Mouse (Mus musculus): ENCODE measurements around the gene Mthfsd. TPM values are rescaled to one million over a fixed set of nuclear protein-coding genes. Genes with fewer than 3 reads are reported as not detected.

Mthfsd gene
- polyA plus RNA-seq, 1 experiment from 2014 or later = 32.1 TPM

- Histone ChIP-seq H3K4me2 (ENCODE audit: low read depth, low read length) (no peak overlapping the region), H3K36me3 (ENCODE audit: control insufficient read depth, insufficient read depth) (no peaks in the 10 kb centered on the region), H3K27me3 (ENCODE audit: control insufficient read depth, insufficient read depth, low read length) (peaks cover 95% of the 10 kb centered on the region), H3K27ac (ENCODE audit: low read length) (no peak overlapping the region), H3K9me3 (replicated peaks; ENCODE audit: control insufficient read depth, low read length) (no peaks in the 10 kb centered on the region), H3K4me3 (ENCODE audit: low read length) (no peak overlapping the region; the same call in 1 of the 2 replicates), H3K9ac (ENCODE audit: low read length) (no peak overlapping the region), H3K4me1 (ENCODE audit: control insufficient read depth, insufficient read depth, low read length) (peaks cover 9% of the 10 kb centered on the region)
- 5% methylated on average over 7 of the region's 7 CpGs for WGBS
- no peak for ATAC-seq (replicated peaks; ENCODE audit: extremely low read depth, insufficient read depth, low FRiP score)
These were observed 26.8 kb downstream of the Mthfsd start for GRCm38 (mm10) chr8:121081398-121081797.

GRCm38 (mm10) chr8:121080361-121081090 lies 27.7 kb downstream of the Mthfsd start:
- no peak for ATAC-seq (replicated peaks; ENCODE audit: extremely low read depth, insufficient read depth, low FRiP score)
- peaks cover 94% of the 10 kb centered on the region for H3K27me3 ChIP-seq (ENCODE audit: control insufficient read depth, insufficient read depth, low read length)
- no peak overlapping the region for H3K27ac ChIP-seq (ENCODE audit: low read length)
- H3K4me3 ChIP-seq (ENCODE audit: low read length) = no peak overlapping the region
- H3K36me3 ChIP-seq (ENCODE audit: control insufficient read depth, insufficient read depth) = no peaks in the 10 kb centered on the region
- peak overlapping the region; percentile 2; the same call in 1 of the 2 replicates for H3K4me2 ChIP-seq (ENCODE audit: low read depth, low read length)
- H3K9ac ChIP-seq (ENCODE audit: low read length) = no peak overlapping the region
- H3K4me1 ChIP-seq (ENCODE audit: control insufficient read depth, insufficient read depth, low read length) = peaks cover 9% of the 10 kb centered on the region
- under 1% methylated on average over 49 of the region's 49 CpGs for WGBS
- H3K9me3 ChIP-seq (replicated peaks; ENCODE audit: control insufficient read depth, low read length) = no peaks in the 10 kb centered on the region

GRCm38 (mm10) chr8:121079944-121080343 lies 28.2 kb downstream of the Mthfsd start:
- Histone ChIP-seq H3K27me3 (ENCODE audit: control insufficient read depth, insufficient read depth, low read length) (peaks cover 94% of the 10 kb centered on the region), H3K36me3 (ENCODE audit: control insufficient read depth, insufficient read depth) (no peaks in the 10 kb centered on the region), H3K27ac (ENCODE audit: low read length) (no peak overlapping the region), H3K4me1 (ENCODE audit: control insufficient read depth, insufficient read depth, low read length) (peaks cover 9% of the 10 kb centered on the region), H3K9ac (ENCODE audit: low read length) (no peak overlapping the region), H3K4me3 (ENCODE audit: low read length) (no peak overlapping the region), H3K4me2 (ENCODE audit: low read depth, low read length) (no peak overlapping the region), H3K9me3 (replicated peaks; ENCODE audit: control insufficient read depth, low read length) (no peaks in the 10 kb centered on the region)
- 6% methylated on average over 12 of the region's 12 CpGs for WGBS
- no peak for ATAC-seq (replicated peaks; ENCODE audit: extremely low read depth, insufficient read depth, low FRiP score)

GRCm38 (mm10) chr8:121079201-121079600 lies 29.0 kb downstream of the Mthfsd start:
- H3K27ac ChIP-seq (ENCODE audit: low read length) = no peak overlapping the region
- peaks cover 95% of the 10 kb centered on the region for H3K27me3 ChIP-seq (ENCODE audit: control insufficient read depth, insufficient read depth, low read length)
- H3K9me3 ChIP-seq (replicated peaks; ENCODE audit: control insufficient read depth, low read length) = no peaks in the 10 kb centered on the region
- H3K4me3 ChIP-seq (ENCODE audit: low read length) = no peak overlapping the region
- H3K4me2 ChIP-seq (ENCODE audit: low read depth, low read length) = no peak overlapping the region
- no peak overlapping the region for H3K9ac ChIP-seq (ENCODE audit: low read length)
- 9% methylated on average over 7 of the region's 7 CpGs for WGBS
- H3K36me3 ChIP-seq (ENCODE audit: control insufficient read depth, insufficient read depth) = no peaks in the 10 kb centered on the region
- no peak for ATAC-seq (replicated peaks; ENCODE audit: extremely low read depth, insufficient read depth, low FRiP score)
- H3K4me1 ChIP-seq (ENCODE audit: control insufficient read depth, insufficient read depth, low read length) = peaks cover 7% of the 10 kb centered on the region; the same call in 1 of the 2 replicates

- H3K9me3 ChIP-seq (replicated peaks; ENCODE audit: control insufficient read depth, low read length) = no peaks in the 10 kb centered on the region
- no peak overlapping the region for H3K27ac ChIP-seq (ENCODE audit: low read length)
- peaks cover 7% of the 10 kb centered on the region; the same call in 1 of the 2 replicates for H3K4me1 ChIP-seq (ENCODE audit: control insufficient read depth, insufficient read depth, low read length)
- no peaks in the 10 kb centered on the region for H3K36me3 ChIP-seq (ENCODE audit: control insufficient read depth, insufficient read depth)
- WGBS = 9% methylated on average over 14 of the region's 14 CpGs
- no peak overlapping the region for H3K4me3 ChIP-seq (ENCODE audit: low read length)
- no peak overlapping the region for H3K4me2 ChIP-seq (ENCODE audit: low read depth, low read length)
- peaks cover 95% of the 10 kb centered on the region for H3K27me3 ChIP-seq (ENCODE audit: control insufficient read depth, insufficient read depth, low read length)
- H3K9ac ChIP-seq (ENCODE audit: low read length) = no peak overlapping the region
- no peak for ATAC-seq (replicated peaks; ENCODE audit: extremely low read depth, insufficient read depth, low FRiP score)
These were observed 29.5 kb downstream of the Mthfsd start for GRCm38 (mm10) chr8:121078721-121079120.

GRCm38 (mm10) chr8:121076555-121076954 lies 31.6 kb downstream of the Mthfsd start:
- WGBS = 13% methylated on average over 7 of the region's 7 CpGs
- H3K4me3 ChIP-seq (ENCODE audit: low read length) = no peak overlapping the region
- H3K36me3 ChIP-seq (ENCODE audit: control insufficient read depth, insufficient read depth) = no peaks in the 10 kb centered on the region
- no peak overlapping the region for H3K9ac ChIP-seq (ENCODE audit: low read length)
- H3K27ac ChIP-seq (ENCODE audit: low read length) = no peak overlapping the region
- H3K9me3 ChIP-seq (replicated peaks; ENCODE audit: control insufficient read depth, low read length) = no peaks in the 10 kb centered on the region
- no peak for ATAC-seq (replicated peaks; ENCODE audit: extremely low read depth, insufficient read depth, low FRiP score)
- no peak overlapping the region for H3K4me2 ChIP-seq (ENCODE audit: low read depth, low read length)
- H3K4me1 ChIP-seq (ENCODE audit: control insufficient read depth, insufficient read depth, low read length) = peaks cover 5% of the 10 kb centered on the region; the same call in 1 of the 2 replicates
- H3K27me3 ChIP-seq (ENCODE audit: control insufficient read depth, insufficient read depth, low read length) = peaks cover 95% of the 10 kb centered on the region

- no peak overlapping the region for H3K9ac ChIP-seq (ENCODE audit: low read length)
- no peak overlapping the region for H3K4me2 ChIP-seq (ENCODE audit: low read depth, low read length)
- no peak overlapping the region for H3K27ac ChIP-seq (ENCODE audit: low read length)
- peaks cover 95% of the 10 kb centered on the region for H3K27me3 ChIP-seq (ENCODE audit: control insufficient read depth, insufficient read depth, low read length)
- ATAC-seq (replicated peaks; ENCODE audit: extremely low read depth, insufficient read depth, low FRiP score) = no peak
- H3K4me3 ChIP-seq (ENCODE audit: low read length) = no peak overlapping the region
- no peaks in the 10 kb centered on the region for H3K36me3 ChIP-seq (ENCODE audit: control insufficient read depth, insufficient read depth)
- H3K9me3 ChIP-seq (replicated peaks; ENCODE audit: control insufficient read depth, low read length) = no peaks in the 10 kb centered on the region
- peaks cover 5% of the 10 kb centered on the region; the same call in 1 of the 2 replicates for H3K4me1 ChIP-seq (ENCODE audit: control insufficient read depth, insufficient read depth, low read length)
- WGBS = 6% methylated on average over 13 of the region's 13 CpGs
These were observed 32.3 kb downstream of the Mthfsd start for GRCm38 (mm10) chr8:121075936-121076335.

GRCm38 (mm10) chr8:121074848-121075145 lies 33.4 kb downstream of the Mthfsd start:
- H3K9ac ChIP-seq (ENCODE audit: low read length) = no peak overlapping the region
- H3K4me1 ChIP-seq (ENCODE audit: control insufficient read depth, insufficient read depth, low read length) = peaks cover 5% of the 10 kb centered on the region; the same call in 1 of the 2 replicates
- H3K4me3 ChIP-seq (ENCODE audit: low read length) = no peak overlapping the region
- H3K9me3 ChIP-seq (replicated peaks; ENCODE audit: control insufficient read depth, low read length) = no peaks in the 10 kb centered on the region
- H3K4me2 ChIP-seq (ENCODE audit: low read depth, low read length) = no peak overlapping the region
- H3K36me3 ChIP-seq (ENCODE audit: control insufficient read depth, insufficient read depth) = no peaks in the 10 kb centered on the region
- H3K27ac ChIP-seq (ENCODE audit: low read length) = no peak overlapping the region
- 3% methylated on average over 10 of the region's 10 CpGs for WGBS
- no peak for ATAC-seq (replicated peaks; ENCODE audit: extremely low read depth, insufficient read depth, low FRiP score)
- peaks cover 95% of the 10 kb centered on the region for H3K27me3 ChIP-seq (ENCODE audit: control insufficient read depth, insufficient read depth, low read length)

GRCm38 (mm10) chr8:121074108-121074847 lies 33.9 kb downstream of the Mthfsd start:
- Histone ChIP-seq H3K9me3 (replicated peaks; ENCODE audit: control insufficient read depth, low read length) (no peaks in the 10 kb centered on the region), H3K27ac (ENCODE audit: low read length) (no peak overlapping the region), H3K9ac (ENCODE audit: low read length) (no peak overlapping the region), H3K27me3 (ENCODE audit: control insufficient read depth, insufficient read depth, low read length) (peaks cover 95% of the 10 kb centered on the region), H3K4me2 (ENCODE audit: low read depth, low read length) (no peak overlapping the region), H3K36me3 (ENCODE audit: control insufficient read depth, insufficient read depth) (no peaks in the 10 kb centered on the region), H3K4me1 (ENCODE audit: control insufficient read depth, insufficient read depth, low read length) (peaks cover 5% of the 10 kb centered on the region; the same call in 1 of the 2 replicates), H3K4me3 (ENCODE audit: low read length) (no peak overlapping the region)
- WGBS = 8% methylated on average over 15 of the region's 15 CpGs
- ATAC-seq (replicated peaks; ENCODE audit: extremely low read depth, insufficient read depth, low FRiP score) = no peak

Data from heart, embryonic 16.5 days (tissue).